Mouse (Mus musculus) thymus, adult 2 months (tissue): ENCODE measurements around the gene Pi4k2a.

Experiments
- CTCF ChIP-seq: fragments of 200-500 bp; IDR thresholded peaks from 2 replicates; pipeline ENCODE4 v1.5.1; 2012; ENCODE audit warnings: mild to moderate bottlenecking, control low read depth, low read length, moderate library complexity, borderline replicate concordance; ENCODE audit not compliant: control insufficient read depth, poor library complexity, insufficient read depth; ENCODE audit errors: extremely low read depth
- POLR2A ChIP-seq: fragments of 200-500 bp; IDR thresholded peaks from 2 replicates; pipeline ENCODE4 v1.6.1; 2012; ENCODE audit warnings: mild to moderate bottlenecking, low read length, control low read depth, moderate library complexity; ENCODE audit not compliant: control insufficient read depth, poor library complexity, insufficient read depth; ENCODE audit errors: extremely low read depth

- TF ChIP-seq CTCF, result no peak
- no peak for TF ChIP-seq POLR2A
These were observed 73.9 kb downstream of the Pi4k2a start for GRCm38 (mm10) chr19:42164188-42164587.
